Comparison of ENCODE assay signal across 7 mouse cellular contexts in the genomic region with DNA sequence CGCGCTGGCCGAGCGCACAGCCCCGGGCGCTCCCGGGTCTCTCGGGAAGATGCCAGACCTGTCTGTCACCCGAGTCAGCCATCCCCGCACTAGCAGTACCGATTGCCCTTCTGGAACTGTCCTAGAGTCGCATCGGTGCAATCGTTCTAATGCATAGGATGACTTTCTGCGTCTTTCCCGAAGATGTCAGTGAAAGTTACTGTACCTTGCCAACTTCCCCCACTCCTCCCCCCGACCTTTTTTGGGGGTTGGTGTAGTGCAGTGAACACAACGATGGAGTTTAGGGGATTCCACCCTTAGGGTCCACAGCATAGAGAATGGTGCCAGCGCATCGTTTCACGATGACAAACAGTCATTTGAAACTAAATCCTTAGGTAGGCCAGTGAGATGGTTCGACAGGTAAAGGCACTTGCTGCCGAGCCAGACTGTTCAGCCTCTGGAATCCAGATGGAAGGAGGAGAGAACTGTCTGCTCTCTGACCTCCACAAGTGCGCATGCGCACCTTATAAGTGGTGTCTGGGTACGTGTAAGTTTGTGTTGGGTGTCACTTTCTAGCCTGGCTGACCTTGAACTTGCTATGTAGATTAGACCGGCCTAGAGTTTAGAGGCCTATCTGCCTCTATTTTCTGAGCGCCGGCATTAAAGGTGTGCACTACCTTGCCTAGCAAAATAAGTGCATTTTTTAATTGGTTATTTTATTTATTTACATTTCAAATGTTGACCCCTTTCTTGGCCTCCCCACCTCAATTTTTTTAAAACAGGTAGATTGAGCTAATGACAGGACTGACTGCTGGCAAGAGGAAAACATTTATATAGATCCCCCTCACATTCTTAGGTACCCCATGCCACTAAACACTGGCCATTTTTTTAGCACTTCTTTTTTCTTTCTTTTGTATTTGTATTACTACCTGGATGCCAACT. TPM values are rescaled to one million over a fixed set of nuclear protein-coding genes. Genes with fewer than 3 reads are reported as not detected.
DNase-seq lines count a peak whose midpoint lies in the region; ATAC-seq and TF ChIP-seq lines count a peak whose summit lies in the region.

No protein-coding gene starts in this region.

- 0 out of 2 replicates have a peak, but pooled peaks cover 21% of the 10 kb centered on the region for H3K4me1 ChIP-seq in forebrain, postnatal 0 days (ENCODE audit: insufficient read depth)
- peaks cover 31% of the 10 kb centered on the region for H3K4me1 ChIP-seq in hindbrain, embryonic 13.5 days (replicated peaks)

- WGBS in forebrain, postnatal 0 days = 8% methylated on average over 29 of the region's 29 CpGs
- WGBS in hindbrain, embryonic 13.5 days = 8% methylated on average over 29 of the region's 29 CpGs

- intact Hi-C loops in left cerebral cortex, postnatal 10 days (cut with DNase I) = no loop called here

- peak overlapping the region; percentile 97 for H3K9ac ChIP-seq in forebrain, postnatal 0 days
- peak overlapping the region; percentile 96 for H3K9ac ChIP-seq in hindbrain, embryonic 13.5 days

- peak; percentile 1; the same call in 1 of the 2 replicates for ATAC-seq in forebrain, postnatal 0 days
- peak; percentile 16; the same call in 1 of the 2 replicates for ATAC-seq in hindbrain, embryonic 13.5 days (ENCODE audit: low FRiP score)
- peak; percentile 1; the same call in 1 of the 2 replicates for ATAC-seq in megakaryocyte, adult 5-6 weeks (ENCODE audit: poor library complexity, severe bottlenecking)

- H3K4me3 ChIP-seq in forebrain, postnatal 0 days (ENCODE audit: low read depth, low read length) = peak overlapping the region; percentile 89
- H3K4me3 ChIP-seq in hindbrain, embryonic 13.5 days = peak overlapping the region; percentile 96

- no peak for TF ChIP-seq CTCF in forebrain, postnatal 0 days (IDR thresholded peaks at IDR 0.05; ENCODE audit: low read depth)

- DNase-seq in NIH3T3 (ENCODE audit: low read depth) = peak; percentile 80
- DNase-seq in c-Kit-positive CD71-negative TER-119-negative erythroid progenitor cells, embryonic 14.5 days (ENCODE audit: low read depth) = peak; percentile 31
- DNase-seq in forebrain, postnatal 0 days = peak; percentile 57
- DNase-seq in left cerebral cortex, postnatal 10 days (ENCODE audit: extremely low spot score in 1 of 2, low spot score in 2 of 2) = peak; percentile 23 to 51
- peak; percentile 11 for DNase-seq in right cerebral cortex, postnatal 14 days

- peaks cover 15% of the 10 kb centered on the region; the same call in 1 of the 2 replicates for H3K36me3 ChIP-seq in forebrain, postnatal 0 days (ENCODE audit: insufficient read depth)
- H3K36me3 ChIP-seq in hindbrain, embryonic 13.5 days = peaks cover 19% of the 10 kb centered on the region

- no peaks in the 10 kb centered on the region for H3K27me3 ChIP-seq in forebrain, postnatal 0 days (ENCODE audit: insufficient read depth, low read length)
- H3K27me3 ChIP-seq in hindbrain, embryonic 13.5 days = no peaks in the 10 kb centered on the region

- H3K27ac ChIP-seq in forebrain, postnatal 0 days (ENCODE audit: low read depth, low read length) = peak overlapping the region; percentile 92
- H3K27ac ChIP-seq in hindbrain, embryonic 13.5 days = peak overlapping the region; percentile 98

- no peaks in the 10 kb centered on the region for H3K9me3 ChIP-seq in forebrain, postnatal 0 days (ENCODE audit: low read length)
- H3K9me3 ChIP-seq in hindbrain, embryonic 13.5 days = no peaks in the 10 kb centered on the region

- H3K4me2 ChIP-seq in forebrain, postnatal 0 days (ENCODE audit: low read depth) = peak overlapping the region; percentile 90
- peak overlapping the region; percentile 80 for H3K4me2 ChIP-seq in hindbrain, embryonic 13.5 days

RNA-seq across cellular contexts. Expression of gene Atp5j, which starts 0.7 kb away (rescaled TPM):
- 160 and 174 TPM in 2 replicates for total RNA-seq in forebrain, postnatal 0 days (2014; rRNA removed)
- 830 and 1,009 TPM in 2 replicates for polyA plus RNA-seq in forebrain, postnatal 0 days (2015; fragmentation: Nextera tagmentation; extraction: Ambion mirVana)
- polyA plus RNA-seq in hindbrain, embryonic 13.5 days (2015; fragmentation: Nextera tagmentation; extraction: Ambion mirVana) = 829 and 850 TPM in 2 replicates
- 100 to 1,000 TPM; 329 to 330 TPM for total RNA-seq in left cerebral cortex, postnatal 10 days (2021)
- total RNA-seq in megakaryocyte, adult 5-6 weeks (2015) = 340 and 390 TPM in 2 replicates
- 210 and 312 TPM in 2 replicates for total RNA-seq in megakaryocyte, adult 5-6 weeks (2017)

RNA-seq across cellular contexts. Expression of gene Gabpa, which starts 1.4 kb away (rescaled TPM):
- total RNA-seq in forebrain, postnatal 0 days (2014; rRNA removed) = 20.7 and 26.8 TPM in 2 replicates
- 7.9 and 10.5 TPM in 2 replicates for polyA plus RNA-seq in forebrain, postnatal 0 days (2015; fragmentation: Nextera tagmentation; extraction: Ambion mirVana)
- 20.9 and 21.4 TPM in 2 replicates for polyA plus RNA-seq in hindbrain, embryonic 13.5 days (2015; fragmentation: Nextera tagmentation; extraction: Ambion mirVana)
- 10 to 100 TPM; 21.8 to 22.0 TPM for total RNA-seq in left cerebral cortex, postnatal 10 days (2021)
- 65.5 and 73.3 TPM in 2 replicates for total RNA-seq in megakaryocyte, adult 5-6 weeks (2015)
- 75.7 and 80.7 TPM in 2 replicates for total RNA-seq in megakaryocyte, adult 5-6 weeks (2017)

Comparison
In these comparisons a context has a peak if more than half of its experiments do, and no peak if none do; other contexts are left out.
1. Peak in every context shown above with its lines: DNase-seq, ATAC-seq, H3K4me3 ChIP-seq and H3K27ac ChIP-seq.
2. DNase-seq: peak in every context shown above with its lines; median percentile 80 in NIH3T3; 57 in forebrain, postnatal 0 days; 37 in left cerebral cortex, postnatal 10 days; 31 in c-Kit-positive CD71-negative TER-119-negative erythroid progenitor cells, embryonic 14.5 days; 11 in right cerebral cortex, postnatal 14 days.